In genomic region chr6:126595805-126596629, GRCm38 (mm10) we compare ENCODE assay signal across 20 mouse cellular contexts. TPM values are rescaled to one million over a fixed set of nuclear protein-coding genes. Genes with fewer than 3 reads are reported as not detected.
DNase-seq lines count a peak whose midpoint lies in the region; ATAC-seq and TF ChIP-seq lines count a peak whose summit lies in the region.
"Had no signal": no experiment of that assay in that cellular context is flagged by ENCODE, and none has a peak within 500 bp of the region (broad histone marks: within the 10 kb centered on the region; RNA-seq: fewer than 3 reads in every experiment).

No protein-coding gene starts in this region.

- no peak overlapping the region for H3K9ac ChIP-seq in hindbrain, embryonic 15.5 days
- no peak overlapping the region for H3K9ac ChIP-seq in hindbrain, embryonic 11.5 days (ENCODE audit: low read depth, low read length)
- no peak overlapping the region for H3K9ac ChIP-seq in midbrain, embryonic 16.5 days (ENCODE audit: low read depth, low read length)
- H3K9ac ChIP-seq: limb, embryonic 12.5 days; liver, embryonic 15.5 days; neural tube, embryonic 15.5 days had no signal

- DNase-seq in cerebellum, adult 2 months: peak; percentile 68 to 82
- no peak for DNase-seq in hindbrain, embryonic 11.5 days (ENCODE audit: low spot score)
- DNase-seq in midbrain, embryonic 10.5 days (ENCODE audit: low spot score): no peak
- DNase-seq in layer of hippocampus, postnatal 10 days (ENCODE audit: low spot score in 2 of 2): peak; percentile 42 to 55
- DNase-seq in testis, postnatal 10 days (ENCODE audit: low spot score): no peak
- DNase-seq: adrenal gland, postnatal 14 days; heart, adult 2 months; kidney, adult 9 months; kidney, postnatal 4 days; lung, postnatal 10 days; right cerebral cortex, postnatal 14 days had no signal

- no peak overlapping the region for H3K4me2 ChIP-seq in hindbrain, embryonic 15.5 days
- H3K4me2 ChIP-seq in hindbrain, embryonic 11.5 days (replicated peaks; ENCODE audit: low read depth, low read length): no peak overlapping the region
- no peak overlapping the region for H3K4me2 ChIP-seq in midbrain, embryonic 16.5 days (ENCODE audit: low read length)
- H3K4me2 ChIP-seq: limb, embryonic 12.5 days; liver, embryonic 15.5 days; neural tube, embryonic 15.5 days had no signal

- no peaks in the 10 kb centered on the region for H3K9me3 ChIP-seq in hindbrain, embryonic 15.5 days
- H3K9me3 ChIP-seq in hindbrain, embryonic 11.5 days (ENCODE audit: control insufficient read depth, low read length): no peaks in the 10 kb centered on the region
- no peaks in the 10 kb centered on the region for H3K9me3 ChIP-seq in midbrain, embryonic 16.5 days (replicated peaks; ENCODE audit: control insufficient read depth, low read length, poor library complexity, severe bottlenecking)
- H3K9me3 ChIP-seq in midbrain, embryonic 10.5 days (replicated peaks): no peaks in the 10 kb centered on the region
- H3K9me3 ChIP-seq: embryonic facial prominence, embryonic 10.5 days; liver, embryonic 15.5 days; neural tube, embryonic 15.5 days had no signal

- peak overlapping the region; percentile 81 for H3K27ac ChIP-seq in cerebellum, adult 2 months (ENCODE audit: insufficient read depth, low read length)
- no peak overlapping the region for H3K27ac ChIP-seq in hindbrain, embryonic 15.5 days (replicated peaks)
- H3K27ac ChIP-seq in hindbrain, embryonic 11.5 days (ENCODE audit: low read depth, low read length): no peak overlapping the region
- no peak overlapping the region for H3K27ac ChIP-seq in midbrain, embryonic 16.5 days (ENCODE audit: low read length)
- no peak overlapping the region for H3K27ac ChIP-seq in midbrain, embryonic 10.5 days (replicated peaks)
- H3K27ac ChIP-seq: embryonic facial prominence, embryonic 10.5 days; heart, adult 2 months; limb, embryonic 12.5 days; liver, embryonic 15.5 days; neural tube, embryonic 15.5 days had no signal

- H3K36me3 ChIP-seq in hindbrain, embryonic 15.5 days: no peaks in the 10 kb centered on the region
- H3K36me3 ChIP-seq in hindbrain, embryonic 11.5 days (ENCODE audit: control insufficient read depth, insufficient read depth, low read length): no peaks in the 10 kb centered on the region
- no peaks in the 10 kb centered on the region for H3K36me3 ChIP-seq in midbrain, embryonic 16.5 days (ENCODE audit: control insufficient read depth, insufficient read depth, low read length)
- no peaks in the 10 kb centered on the region for H3K36me3 ChIP-seq in midbrain, embryonic 10.5 days
- H3K36me3 ChIP-seq: embryonic facial prominence, embryonic 10.5 days; limb, embryonic 12.5 days; liver, embryonic 15.5 days; neural tube, embryonic 15.5 days had no signal

- WGBS in cerebellum, adult 2 months: 23% methylated on average over 18 of the region's 18 CpGs
- 77% methylated on average over 18 of the region's 18 CpGs for whole genome bisulfite sequencing in hindbrain, embryonic 15.5 days
- WGBS in hindbrain, embryonic 11.5 days: 86% methylated on average over 18 of the region's 18 CpGs
- 76% methylated on average over 18 of the region's 18 CpGs for WGBS in midbrain, embryonic 16.5 days
- 84% methylated on average over 18 of the region's 18 CpGs for WGBS in midbrain, embryonic 10.5 days

- TF ChIP-seq CTCF in cerebellum, adult 2 months (IDR thresholded peaks at IDR 0.05; ENCODE audit: borderline replicate concordance, insufficient read depth, low read depth, low read length): no peak

- no peak overlapping the region for H3K4me3 ChIP-seq in cerebellum, adult 2 months (replicated peaks; ENCODE audit: insufficient read depth, low read depth, low read length)
- no peak overlapping the region for H3K4me3 ChIP-seq in hindbrain, embryonic 15.5 days
- H3K4me3 ChIP-seq in hindbrain, embryonic 11.5 days (ENCODE audit: low read depth, low read length): no peak overlapping the region
- no peak overlapping the region for H3K4me3 ChIP-seq in midbrain, embryonic 16.5 days (ENCODE audit: low read depth, low read length)
- no peak overlapping the region for H3K4me3 ChIP-seq in midbrain, embryonic 10.5 days
- H3K4me3 ChIP-seq: embryonic facial prominence, embryonic 10.5 days; erythroblast, embryonic 14.5 days; heart, adult 2 months; limb, embryonic 12.5 days; liver, embryonic 15.5 days; neural tube, embryonic 15.5 days had no signal

- ATAC-seq in cerebellum, adult (ENCODE audit: insufficient number of reproducible peaks, low FRiP score, low TSS enrichment): no peak
- ATAC-seq in hindbrain, embryonic 15.5 days (ENCODE audit: low FRiP score, low read depth): peak; percentile 43; the same call in 1 of the 2 replicates
- ATAC-seq in hindbrain, embryonic 11.5 days (ENCODE audit: low FRiP score): no peak
- ATAC-seq in midbrain, embryonic 16.5 days: peak; percentile 55

- no peaks in the 10 kb centered on the region for H3K27me3 ChIP-seq in cerebellum, adult 2 months (ENCODE audit: control insufficient read depth, insufficient read depth, low read length)
- no peaks in the 10 kb centered on the region for H3K27me3 ChIP-seq in hindbrain, embryonic 15.5 days
- H3K27me3 ChIP-seq in hindbrain, embryonic 11.5 days (ENCODE audit: control insufficient read depth, insufficient read depth, low read length): no peaks in the 10 kb centered on the region
- no peaks in the 10 kb centered on the region for H3K27me3 ChIP-seq in midbrain, embryonic 16.5 days (ENCODE audit: control insufficient read depth, insufficient read depth, low read depth, low read length)
- peaks cover 9% of the 10 kb centered on the region; the same call in 1 of the 2 replicates for H3K27me3 ChIP-seq in midbrain, embryonic 10.5 days (ENCODE audit: low read depth, poor library complexity, severe bottlenecking)
- H3K27me3 ChIP-seq: limb, embryonic 12.5 days; liver, embryonic 15.5 days; neural tube, embryonic 15.5 days had no signal

- peaks cover 79% of the 10 kb centered on the region for H3K4me1 ChIP-seq in cerebellum, adult 2 months (ENCODE audit: control insufficient read depth, insufficient read depth, low read length)
- 0 out of 2 replicates have a peak, but pooled peaks cover 3% of the 10 kb centered on the region for H3K4me1 ChIP-seq in hindbrain, embryonic 15.5 days (replicated peaks)
- H3K4me1 ChIP-seq in hindbrain, embryonic 11.5 days (replicated peaks; ENCODE audit: control insufficient read depth, insufficient read depth, low read length): no peaks in the 10 kb centered on the region
- no peaks in the 10 kb centered on the region for H3K4me1 ChIP-seq in midbrain, embryonic 16.5 days (ENCODE audit: control insufficient read depth, insufficient read depth, low read length)
- H3K4me1 ChIP-seq in midbrain, embryonic 10.5 days: peaks cover 12% of the 10 kb centered on the region
- H3K4me1 ChIP-seq: limb, embryonic 12.5 days; liver, embryonic 15.5 days; neural tube, embryonic 15.5 days had no signal

- TF ChIP-seq POLR2A in cerebellum, adult 2 months (IDR thresholded peaks at IDR 0.05; ENCODE audit: borderline replicate concordance, insufficient read depth, low read length): no peak

RNA-seq across cellular contexts. Expression of gene Kcna1, which starts 50.2 kb away (rescaled TPM):
- polyA plus RNA-seq in cerebellum, adult 2 months (2012; rRNA removed): 71.1 and 72.6 TPM in 2 replicates
- polyA plus RNA-seq in hindbrain, embryonic 15.5 days (2015; fragmentation: Nextera tagmentation; extraction: Ambion mirVana): 3.2 and 3.8 TPM in 2 replicates
- 0.40 and 0.64 TPM in 2 replicates for polyA plus RNA-seq in hindbrain, embryonic 11.5 days (2014; fragmentation: Nextera tagmentation; extraction: Ambion mirVana)
- 1.2 and 1.4 TPM in 2 replicates for polyA plus RNA-seq in midbrain, embryonic 16.5 days (2015; fragmentation: Nextera tagmentation; extraction: Ambion mirVana)
- polyA plus RNA-seq in midbrain, embryonic 10.5 days (2016; fragmentation: Nextera tagmentation; extraction: Ambion mirVana): 1.9 and 2.5 TPM in 2 replicates
- 10 to 100 TPM; 48.5 to 53.7 TPM for total RNA-seq in layer of hippocampus, postnatal 10 days (2021)
- total RNA-seq: megakaryocyte-erythroid progenitor cell, adult 5-6 weeks had no signal
- polyA plus RNA-seq: erythroblast, embryonic 14.5 days; liver, embryonic 15.5 days had no signal

Comparison
In these comparisons a context has a peak if more than half of its experiments do, and no peak if none do; other contexts are left out.
1. ATAC-seq: peak in hindbrain, embryonic 15.5 days (single experiment) and midbrain, embryonic 16.5 days (single experiment); none in cerebellum, adult (single experiment) and hindbrain, embryonic 11.5 days (single experiment).
2. DNase-seq: peak in cerebellum, adult 2 months (2 of 2) and layer of hippocampus, postnatal 10 days (2 of 2); none in hindbrain, embryonic 11.5 days (single experiment), midbrain, embryonic 10.5 days (single experiment) and testis, postnatal 10 days (single experiment).
3. RNA of gene Kcna1, which starts 50.2 kb away (polyA plus RNA-seq): 71.1 to 72.6 TPM in cerebellum, adult 2 months; 3.2 to 3.8 TPM in hindbrain, embryonic 15.5 days, 1.9 to 2.5 TPM in midbrain, embryonic 10.5 days, 1.2 to 1.4 TPM in midbrain, embryonic 16.5 days and 0.40 to 0.64 TPM in hindbrain, embryonic 11.5 days; every median in the first group is over 10 times any median in the second.